Mouse (Mus musculus): ENCODE data around the gene Ric8b. TPM values are rescaled to one million over a fixed set of nuclear protein-coding genes. Genes with fewer than 3 reads are reported as not detected.

Ric8b gene
- total RNA-seq, 2 experiments from 2014 or later = 33.6 to 42.4 TPM

- DNase-seq (ENCODE audit: low spot score in 2 of 2) = no peak
Measured at GRCm38 (mm10) chr10:84958597-84958996, 41.2 kb downstream of the Ric8b start.

GRCm38 (mm10) chr10:84960380-84960930 lies 43.0 kb downstream of the Ric8b start:
- no peak for DNase-seq (ENCODE audit: low spot score in 2 of 2)

- DNase-seq (ENCODE audit: low spot score in 2 of 2) = no peak
Measured at GRCm38 (mm10) chr10:84963126-84963525, 45.7 kb downstream of the Ric8b start.

GRCm38 (mm10) chr10:84963726-84964125 lies 46.3 kb downstream of the Ric8b start:
- no peak for DNase-seq (ENCODE audit: low spot score in 2 of 2)

GRCm38 (mm10) chr10:84966542-84966941 lies 49.1 kb downstream of the Ric8b start:
- peak in 1 of 2 experiments; percentile 3 for DNase-seq (ENCODE audit: low spot score in 2 of 2)

- DNase-seq (ENCODE audit: low spot score in 2 of 2) = peak in 1 of 2 experiments; percentile 18
Measured at GRCm38 (mm10) chr10:84967645-84968044, 50.2 kb downstream of the Ric8b start.

- DNase-seq (ENCODE audit: low spot score in 2 of 2) = no peak
Measured at GRCm38 (mm10) chr10:84968852-84969704, 51.7 kb downstream of the Ric8b start.

GRCm38 (mm10) chr10:84975264-84975663 lies 57.8 kb downstream of the Ric8b start:
- DNase-seq (ENCODE audit: low spot score in 2 of 2) = no peak

GRCm38 (mm10) chr10:84976588-84977351 lies 59.4 kb downstream of the Ric8b start:
- DNase-seq (ENCODE audit: low spot score in 2 of 2) = no peak

GRCm38 (mm10) chr10:84980291-84980690 lies 62.9 kb downstream of the Ric8b start:
- DNase-seq (ENCODE audit: low spot score in 2 of 2) = no peak

GRCm38 (mm10) chr10:84981441-84981840 lies 64.0 kb downstream of the Ric8b start:
- no peak for DNase-seq (ENCODE audit: low spot score in 2 of 2)

GRCm38 (mm10) chr10:84982675-84983074 lies 65.3 kb downstream of the Ric8b start:
- no peak for DNase-seq (ENCODE audit: low spot score in 2 of 2)

- DNase-seq (ENCODE audit: low spot score in 2 of 2) = peak; percentile 14 to 47
Measured at GRCm38 (mm10) chr10:84985956-84986355, 68.5 kb downstream of the Ric8b start.

GRCm38 (mm10) chr10:84987666-84988065 lies 70.2 kb downstream of the Ric8b start:
- no peak for DNase-seq (ENCODE audit: low spot score in 2 of 2)

GRCm38 (mm10) chr10:84988650-84989049 lies 71.2 kb downstream of the Ric8b start:
- DNase-seq (ENCODE audit: low spot score in 2 of 2) = no peak

GRCm38 (mm10) chr10:84994346-84994745 lies 76.9 kb downstream of the Ric8b start:
- DNase-seq (ENCODE audit: low spot score in 2 of 2) = no peak

GRCm38 (mm10) chr10:84994971-84995370 lies 77.6 kb downstream of the Ric8b start:
- DNase-seq (ENCODE audit: low spot score in 2 of 2) = no peak

- DNase-seq (ENCODE audit: low spot score in 2 of 2) = no peak
Measured at GRCm38 (mm10) chr10:84996366-84996765, 79.0 kb downstream of the Ric8b start.

- DNase-seq (ENCODE audit: low spot score in 2 of 2) = no peak
Measured at GRCm38 (mm10) chr10:84997571-84998224, 80.3 kb downstream of the Ric8b start.

GRCm38 (mm10) chr10:84998225-84998579 lies 80.8 kb downstream of the Ric8b start:
- no peak for DNase-seq (ENCODE audit: low spot score in 2 of 2)

GRCm38 (mm10) chr10:85001920-85002319 lies 84.5 kb downstream of the Ric8b start:
- DNase-seq (ENCODE audit: low spot score in 2 of 2) = no peak
